Mouse (Mus musculus) heart, adult 2 months (tissue): ENCODE results near the gene Ppfibp2. TPM values are rescaled to one million over a fixed set of nuclear protein-coding genes. Genes with fewer than 3 reads are reported as not detected.

Experiments used
- DNase-seq, 2 experiments: peaks; one replicate each; pipeline ENCODE4 v3.0.0; 2021
- H3K27ac ChIP-seq: fragments of 200-600 bp; 2 replicates; pipeline ENCODE4 v1.8.1; 2022
- H3K27me3 ChIP-seq: fragments of 200-500 bp; 2 replicates; pipeline ENCODE4 v1.6.1; 2012; ENCODE audit warnings: mild to moderate bottlenecking, low read length, inconsistent platforms, mixed read lengths; ENCODE audit not compliant: control insufficient read depth, insufficient read depth
- H3K36me3 ChIP-seq: fragments of 200-500 bp; 2 replicates; pipeline ENCODE4 v1.6.1; 2012; ENCODE audit warnings: low read length, inconsistent platforms; ENCODE audit not compliant: control insufficient read depth, insufficient read depth
- H3K4me1 ChIP-seq: fragments of 200-500 bp; 2 replicates; pipeline ENCODE4 v1.6.1; 2011; ENCODE audit warnings: low read length; ENCODE audit not compliant: control insufficient read depth, insufficient read depth
- H3K4me3 ChIP-seq: fragments of 200-600 bp; 2 replicates; pipeline ENCODE4 v1.8.1; 2022
- H3K79me2 ChIP-seq: fragments of 200-500 bp; replicated peaks from 2 replicates; pipeline ENCODE4 v1.6.1; 2012; ENCODE audit warnings: mild to moderate bottlenecking, inconsistent platforms, low read length, moderate library complexity, mixed read lengths; ENCODE audit not compliant: control insufficient read depth, insufficient read depth
- H3K9ac ChIP-seq: fragments of 200-500 bp; 2 replicates; pipeline ENCODE4 v1.6.1; 2012; ENCODE audit warnings: low read depth, mild to moderate bottlenecking, control low read depth, inconsistent platforms, low read length, mixed read lengths
- CTCF ChIP-seq: fragments of 200-600 bp; IDR thresholded peaks from 2 replicates; pipeline ENCODE4 v1.8.1; 2022; ENCODE audit warnings: antibody characterized with exemption, mild to moderate bottlenecking, moderate library complexity
- EP300 ChIP-seq: fragments of 200-500 bp; IDR thresholded peaks from 2 replicates; pipeline ENCODE4 v1.6.1; 2011; ENCODE audit warnings: low read depth, low read length, control low read depth; ENCODE audit not compliant: insufficient read depth
- POLR2A ChIP-seq: fragments of 200-500 bp; IDR thresholded peaks from 2 replicates; pipeline ENCODE4 v1.6.1; 2011; ENCODE audit warnings: mild to moderate bottlenecking, low read depth, low read length, control low read depth; ENCODE audit not compliant: insufficient read depth
- WGBS: fragments of 180-500 bp; shearing (Covaris S2); methylation state at CpG from one replicate; pipeline ENCODE4 v1.1.7; 2018; 5-methylcytosine and 5-hydroxymethylcytosine counted together
- intact Hi-C: fragments of 180-260 bp; cut with DNase I; formaldehyde crosslinking; loops from one replicate; pipeline ENCODE4 v1.15.1; 2025
- polyA plus RNA-seq: library from polyadenylated mRNA; depleted of rRNA; stranded (reverse); fragments of >200 nt; gene quantifications from 2 replicates; pipeline ENCODE4 v1.2.3, GENCODE M21; 2012
- total RNA-seq, 2 experiments: library from RNA; stranded (reverse); gene quantifications; 2 replicates each; pipeline ENCODE4 v1.2.3; 2021

Gene Ppfibp2
- total and polyA plus RNA-seq, 3 experiments: 17.4 to 20.1 (median 19.9) TPM

DNA sequence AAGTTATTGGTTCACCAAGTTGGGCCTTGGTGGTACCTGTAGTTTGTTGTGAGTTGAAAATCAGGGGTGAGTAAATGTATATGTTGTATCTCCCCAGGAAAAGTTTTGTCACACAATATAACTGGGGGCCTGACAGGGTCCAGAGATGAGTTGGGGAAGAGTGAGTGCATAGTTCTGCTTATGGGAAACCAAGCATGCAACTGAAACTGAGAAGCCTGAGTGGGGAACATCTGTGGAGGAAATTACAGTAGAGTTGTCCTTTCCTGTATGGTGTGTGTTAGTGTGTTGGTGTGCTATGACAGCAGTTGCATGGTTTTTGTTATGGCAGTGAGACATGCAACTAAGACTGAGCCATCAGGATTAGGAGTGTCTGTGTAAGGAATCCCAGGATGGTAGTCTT, 33.4 kb downstream of the Ppfibp2 start:
- H3K79me2 ChIP-seq: no peaks in the 10 kb centered on the region
- intact Hi-C loops: no loop called here
- TF ChIP-seq CTCF (no peak), EP300 (no peak), POLR2A (no peak)

DNA sequence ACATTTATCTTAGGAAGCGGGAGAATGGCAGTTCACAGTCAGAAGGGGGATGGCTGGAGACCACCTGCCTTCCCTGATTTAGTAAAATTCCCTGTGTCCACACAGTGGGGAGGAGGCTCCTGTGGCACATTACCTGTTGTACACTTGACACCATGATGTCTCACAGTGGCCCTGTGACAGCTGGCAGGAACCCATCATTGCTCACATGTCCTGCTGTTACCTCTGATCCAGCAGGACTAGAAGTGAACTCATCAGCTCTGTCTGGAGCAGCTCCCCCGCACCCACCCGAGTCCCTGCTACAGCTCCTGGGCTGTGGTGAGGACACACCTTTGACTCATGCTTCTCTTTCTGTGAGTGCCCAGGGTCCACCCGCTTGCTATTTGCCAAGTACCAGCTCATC, 38.2 kb downstream of the Ppfibp2 start:
- Histone ChIP-seq H3K4me3 (no peak overlapping the region), H3K79me2 (no peaks in the 10 kb centered on the region), H3K4me1 (no peaks in the 10 kb centered on the region), H3K27me3 (no peaks in the 10 kb centered on the region), H3K36me3 (no peaks in the 10 kb centered on the region), H3K27ac (no peak overlapping the region), H3K9ac (no peak overlapping the region)
- DNase-seq: no peak
- intact Hi-C loops: no loop called here
- TF ChIP-seq POLR2A: no peak
- TF ChIP-seq CTCF: no peak
- no peak for TF ChIP-seq EP300
- 84% methylated on average over 4 of the region's 4 CpGs for WGBS

More for the DNA sequence above, 33.4 kb downstream of the Ppfibp2 start:
- H3K27ac ChIP-seq: no peak overlapping the region
- H3K4me1 ChIP-seq: no peaks in the 10 kb centered on the region
- H3K4me3 ChIP-seq: no peak overlapping the region
- no peaks in the 10 kb centered on the region for H3K36me3 ChIP-seq
- no peak for DNase-seq
- H3K27me3 ChIP-seq: no peaks in the 10 kb centered on the region
- no peak overlapping the region for H3K9ac ChIP-seq

DNA sequence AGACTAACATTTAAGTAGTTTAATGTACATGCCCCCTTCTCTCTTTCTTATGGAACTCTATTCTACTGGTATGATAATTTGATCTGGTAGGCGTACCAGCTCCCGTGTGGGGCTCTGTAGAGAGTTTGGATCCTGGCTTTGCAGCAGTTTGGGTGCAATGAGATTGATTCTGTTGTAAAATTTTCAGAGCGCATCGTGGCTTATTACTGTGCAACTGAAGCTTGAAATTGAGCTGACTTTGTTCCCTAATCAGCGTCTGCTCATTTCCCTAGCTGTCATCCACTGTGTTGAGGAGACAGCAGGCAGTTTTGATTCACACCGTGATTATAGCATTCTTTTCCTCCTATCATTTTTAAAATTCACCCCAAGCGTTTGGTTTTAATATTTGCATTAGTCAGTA, 42.4 kb downstream of the Ppfibp2 start:
- WGBS: 79% methylated on average over 7 of the region's 7 CpGs
- Histone ChIP-seq H3K36me3 (no peaks in the 10 kb centered on the region), H3K9ac (no peak overlapping the region), H3K4me3 (no peak overlapping the region), H3K79me2 (no peaks in the 10 kb centered on the region), H3K27me3 (no peaks in the 10 kb centered on the region), H3K27ac (no peak overlapping the region), H3K4me1 (no peaks in the 10 kb centered on the region)
- no peak for TF ChIP-seq CTCF
- no peak for TF ChIP-seq EP300
- no peak for TF ChIP-seq POLR2A
- intact Hi-C loops: no loop called here
- DNase-seq: no peak

DNA sequence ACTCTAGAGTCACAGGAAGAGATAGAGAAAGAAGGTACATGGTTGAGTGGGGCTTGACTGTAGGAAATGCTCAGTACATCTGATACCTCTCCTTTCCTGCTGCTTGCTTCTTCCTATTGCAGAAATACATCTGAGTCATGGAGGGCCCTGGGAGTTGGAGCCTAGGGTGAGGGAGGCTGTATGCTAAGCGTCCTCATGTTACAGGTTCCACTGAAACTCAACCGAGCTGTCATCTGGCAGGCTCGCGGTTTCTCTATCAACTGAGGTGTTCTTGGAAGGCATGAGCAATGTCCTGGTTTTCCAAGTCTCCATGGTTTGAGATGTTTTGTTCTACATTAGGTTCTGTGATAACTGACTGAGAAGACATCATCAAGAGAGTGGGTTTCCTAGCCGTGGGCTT, 43.0 kb downstream of the Ppfibp2 start:
- Histone ChIP-seq H3K9ac (no peak overlapping the region), H3K79me2 (no peaks in the 10 kb centered on the region), H3K27ac (no peak overlapping the region), H3K27me3 (no peaks in the 10 kb centered on the region), H3K4me1 (no peaks in the 10 kb centered on the region), H3K36me3 (no peaks in the 10 kb centered on the region), H3K4me3 (no peak overlapping the region)
- TF ChIP-seq CTCF (no peak), EP300 (no peak), POLR2A (no peak)
- WGBS: 73% methylated on average over 5 of the region's 5 CpGs
- intact Hi-C loops: no loop called here
- no peak for DNase-seq

DNA sequence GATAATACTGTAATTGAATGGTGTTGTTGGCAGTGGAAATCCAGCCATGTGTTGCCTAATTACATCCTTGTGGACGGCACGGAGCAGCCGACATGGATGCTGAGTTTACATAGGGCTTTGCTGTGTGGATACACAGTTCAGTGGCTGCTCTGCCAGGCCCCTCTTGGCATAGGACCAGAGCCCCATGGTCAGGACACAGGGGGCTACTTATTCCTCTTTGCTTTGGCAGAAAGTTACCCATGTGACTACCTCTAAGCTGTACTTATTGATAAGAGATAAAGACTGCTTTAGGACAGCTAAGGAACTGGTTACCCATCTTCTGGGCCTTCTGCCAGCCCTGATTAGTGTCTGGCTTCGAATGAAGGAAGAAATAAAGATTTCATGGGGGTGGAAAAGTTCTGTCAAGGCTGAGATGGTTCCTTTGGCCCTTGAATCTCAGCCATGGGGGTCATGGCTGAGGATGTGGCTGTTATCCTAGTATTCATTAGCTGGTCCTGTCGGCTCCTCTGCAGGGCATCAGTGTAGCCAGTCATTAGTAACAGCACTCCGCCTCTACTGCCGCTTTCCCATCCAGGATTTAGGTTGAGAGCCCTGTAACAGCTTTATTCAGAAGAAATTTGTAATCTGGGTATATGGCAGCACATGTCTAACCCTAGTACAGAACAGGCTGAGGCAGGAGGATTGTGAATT, 47.7 kb downstream of the Ppfibp2 start:
- TF ChIP-seq POLR2A (no peak), CTCF (no peak), EP300 (no peak)
- Histone ChIP-seq H3K36me3 (no peaks in the 10 kb centered on the region), H3K79me2 (no peaks in the 10 kb centered on the region), H3K27ac (no peak overlapping the region), H3K4me1 (no peaks in the 10 kb centered on the region), H3K27me3 (no peaks in the 10 kb centered on the region), H3K9ac (no peak overlapping the region), H3K4me3 (no peak overlapping the region)
- no peak for DNase-seq
- WGBS: 59% methylated on average over 7 of the region's 7 CpGs
- intact Hi-C loops: no loop called here

DNA sequence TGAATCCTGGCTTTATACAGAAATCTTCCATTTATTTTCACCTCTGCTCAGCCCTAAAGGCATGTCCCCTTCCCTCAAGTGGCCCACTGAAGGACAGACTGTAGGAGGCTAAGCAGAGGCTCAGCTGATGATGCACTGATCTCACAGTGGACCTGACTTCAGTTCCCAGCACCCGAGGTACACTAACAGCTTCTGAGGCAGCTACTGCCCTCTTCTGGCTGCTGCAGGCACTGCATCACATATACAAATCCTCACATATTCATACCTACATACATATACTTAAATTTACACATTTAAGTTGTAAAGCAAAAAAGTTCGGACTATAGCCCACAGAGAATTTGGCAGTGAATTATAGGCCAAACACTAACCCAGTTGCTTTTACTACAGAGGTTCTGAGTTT, 50.0 kb downstream of the Ppfibp2 start:
- TF ChIP-seq CTCF (peak; percentile 52), POLR2A (no peak)
- DNase-seq: no peak
- Histone ChIP-seq H3K27ac (no peak overlapping the region), H3K9ac (no peak overlapping the region), H3K4me3 (no peak overlapping the region), H3K36me3 (no peaks in the 10 kb centered on the region), H3K79me2 (no peaks in the 10 kb centered on the region), H3K4me1 (no peaks in the 10 kb centered on the region), H3K27me3 (no peaks in the 10 kb centered on the region)
- intact Hi-C loops: no loop called here
- WGBS: 89% methylated on average over 2 of the region's 2 CpGs
